ENCODE assay signal across 8 mouse cellular contexts in genomic region chr11:61417945-61418551, GRCm38 (mm10). TPM values are rescaled to one million over a fixed set of nuclear protein-coding genes. Genes with fewer than 3 reads are reported as not detected.
DNase-seq lines count a peak whose midpoint lies in the region; ATAC-seq and TF ChIP-seq lines count a peak whose summit lies in the region.

No protein-coding gene starts in this region.

- H3K27me3 ChIP-seq in heart, embryonic 12.5 days (replicated peaks), result no peaks in the 10 kb centered on the region
- H3K27me3 ChIP-seq in limb, embryonic 13.5 days, result no peaks in the 10 kb centered on the region
- H3K27me3 ChIP-seq in myocyte (ENCODE audit: control insufficient read depth, insufficient read depth, insufficient read length), result no peaks in the 10 kb centered on the region

- TF ChIP-seq POLR2A in myocyte (IDR thresholded peaks at IDR 0.05; ENCODE audit: insufficient read length, low read depth), result no peak

- no peaks in the 10 kb centered on the region for H3K4me1 ChIP-seq in heart, embryonic 12.5 days (replicated peaks)
- no peaks in the 10 kb centered on the region for H3K4me1 ChIP-seq in limb, embryonic 13.5 days

- no peak overlapping the region for H3K4me3 ChIP-seq in heart, embryonic 12.5 days
- H3K4me3 ChIP-seq in limb, embryonic 13.5 days, result no peak overlapping the region
- H3K4me3 ChIP-seq in myocyte, result no peak overlapping the region

- H3K9ac ChIP-seq in heart, embryonic 12.5 days, result no peak overlapping the region
- no peak overlapping the region for H3K9ac ChIP-seq in limb, embryonic 13.5 days

- peak; percentile 97 for DNase-seq in heart, adult 11 months
- peak; percentile 89 for DNase-seq in embryo, embryonic 11 days
- peak; percentile 68 to 82 for DNase-seq in gastrocnemius, postnatal 4 days (ENCODE audit: low spot score in 2 of 2)
- peak; percentile 92 for DNase-seq in kidney, adult 9 months
- DNase-seq in spleen, postnatal 36 days (ENCODE audit: low spot score in 2 of 2), result peak; percentile 38 to 55

- H3K36me3 ChIP-seq in heart, embryonic 12.5 days, result no peaks in the 10 kb centered on the region; the same call in 1 of the 2 replicates
- H3K36me3 ChIP-seq in limb, embryonic 13.5 days, result no peaks in the 10 kb centered on the region
- no peaks in the 10 kb centered on the region for H3K36me3 ChIP-seq in myocyte (ENCODE audit: control insufficient read depth, insufficient read depth)

- ATAC-seq in heart, embryonic 12.5 days (ENCODE audit: insufficient number of reproducible peaks, low FRiP score), result no peak; the same call in 1 of the 2 replicates
- peak; percentile 32; the same call in 1 of the 2 replicates for ATAC-seq in limb, embryonic 13.5 days (ENCODE audit: low FRiP score, low read depth)

- H3K79me2 ChIP-seq in myocyte (ENCODE audit: control insufficient read depth, insufficient read depth), result no peaks in the 10 kb centered on the region

- 29% methylated on average over 6 of the region's 6 CpGs for WGBS in heart, embryonic 12.5 days
- 23% methylated on average over 6 of the region's 6 CpGs for WGBS in limb, embryonic 13.5 days

- peaks cover 10% of the 10 kb centered on the region; the same call in 1 of the 2 replicates for H3K9me3 ChIP-seq in heart, embryonic 12.5 days (replicated peaks)
- H3K9me3 ChIP-seq in limb, embryonic 13.5 days, result 0 out of 2 replicates have a peak, but pooled peaks cover 5% of the 10 kb centered on the region

- H3K27ac ChIP-seq in heart, embryonic 12.5 days (ENCODE audit: poor library complexity, severe bottlenecking), result no peak overlapping the region
- no peak overlapping the region for H3K27ac ChIP-seq in limb, embryonic 13.5 days

- no peak overlapping the region for H3ac ChIP-seq in myocyte (ENCODE audit: control insufficient read depth, insufficient read length)

- H3K4me2 ChIP-seq in heart, embryonic 12.5 days, result no peak overlapping the region
- no peak overlapping the region for H3K4me2 ChIP-seq in limb, embryonic 13.5 days (replicated peaks)
- no peak overlapping the region for H3K4me2 ChIP-seq in myocyte (ENCODE audit: low read depth)

TF ChIP-seq in myocyte, 11 proteins besides CTCF, POLR2A, EP300 and RAD21:
- TF ChIP-seq MYOG (IDR thresholded peaks at IDR 0.05; ENCODE audit: control insufficient read depth in 1 of 3, insufficient read depth in 1 of 3, insufficient read length in 2 of 3, low read depth in 2 of 3) (peak in 1 of 3 experiments; percentile 42), CEBPB (IDR thresholded peaks at IDR 0.05; ENCODE audit: insufficient read depth, poor library complexity, severe bottlenecking) (no peak), USF1 (IDR thresholded peaks at IDR 0.05; ENCODE audit: low read depth) (peak; percentile 42), MYOD1 (IDR thresholded peaks at IDR 0.05; ENCODE audit: control insufficient read depth in 1 of 3, insufficient read length in 2 of 3, low read depth in 2 of 3) (peak in 2 of 3 experiments; percentile 5 to 39)
TF ChIP-seq in myocyte: peak in this region for 3.

RNA-seq across cellular contexts. Expression of gene Rnf112, which starts 35.9 kb away (rescaled TPM):
- 0.17 and 0.42 TPM in 2 replicates for polyA plus RNA-seq in heart, embryonic 12.5 days (2016; fragmentation: Nextera tagmentation; extraction: Ambion mirVana)
- total RNA-seq in gastrocnemius, postnatal 4 days (2021), result 1 to 10 TPM; 1.5 to 1.6 TPM
- 0.60 and 0.61 TPM in 2 replicates for polyA plus RNA-seq in limb, embryonic 13.5 days (2015; fragmentation: Nextera tagmentation; extraction: Ambion mirVana)
- not detected for polyA plus RNA-seq in myocyte (2012; fragmentation: generic; extraction: Trizol)

RNA-seq across cellular contexts. Expression of gene Slc47a1, which starts 39.9 kb away (rescaled TPM):
- polyA plus RNA-seq in heart, embryonic 12.5 days (2016; fragmentation: Nextera tagmentation; extraction: Ambion mirVana), result 26.1 and 27.4 TPM in 2 replicates
- 1 to 10 TPM; 2.5 to 3.4 TPM for total RNA-seq in gastrocnemius, postnatal 4 days (2021)
- 0.36 and 0.50 TPM in 2 replicates for polyA plus RNA-seq in limb, embryonic 13.5 days (2015; fragmentation: Nextera tagmentation; extraction: Ambion mirVana)
- 0.05 TPM for polyA plus RNA-seq in myocyte (2012; fragmentation: generic; extraction: Trizol)

Comparison
In these comparisons a context has a peak if more than half of its experiments do, and no peak if none do; other contexts are left out.
1. DNase-seq: peak in every context shown above with its lines; median percentile 97 in heart, adult 11 months; 92 in kidney, adult 9 months; 89 in embryo, embryonic 11 days; 75 in gastrocnemius, postnatal 4 days; 46 in spleen, postnatal 36 days.
2. RNA of gene Slc47a1, which starts 39.9 kb away (polyA plus RNA-seq): 26.1 to 27.4 TPM in heart, embryonic 12.5 days; 0.36 to 0.50 TPM in limb, embryonic 13.5 days and 0.05 TPM in myocyte (single experiment); every median in the first group is over 10 times any median in the second.